Mouse (Mus musculus) heart, adult 2 months (tissue): ENCODE measurements around the gene Myadm. TPM values are rescaled to one million over a fixed set of nuclear protein-coding genes. Genes with fewer than 3 reads are reported as not detected.

Source experiments
- DNase-seq, 2 experiments: peaks; one replicate each; pipeline ENCODE4 v3.0.0; 2021
- H3K27ac ChIP-seq: fragments of 200-600 bp; 2 replicates; pipeline ENCODE4 v1.8.1; 2022
- H3K27me3 ChIP-seq: fragments of 200-500 bp; 2 replicates; pipeline ENCODE4 v1.6.1; 2012; ENCODE audit warnings: mild to moderate bottlenecking, low read length, inconsistent platforms, mixed read lengths; ENCODE audit not compliant: control insufficient read depth, insufficient read depth
- H3K36me3 ChIP-seq: fragments of 200-500 bp; 2 replicates; pipeline ENCODE4 v1.6.1; 2012; ENCODE audit warnings: low read length, inconsistent platforms; ENCODE audit not compliant: control insufficient read depth, insufficient read depth
- H3K4me1 ChIP-seq: fragments of 200-500 bp; 2 replicates; pipeline ENCODE4 v1.6.1; 2011; ENCODE audit warnings: low read length; ENCODE audit not compliant: control insufficient read depth, insufficient read depth
- H3K4me3 ChIP-seq: fragments of 200-600 bp; 2 replicates; pipeline ENCODE4 v1.8.1; 2022
- H3K79me2 ChIP-seq: fragments of 200-500 bp; replicated peaks from 2 replicates; pipeline ENCODE4 v1.6.1; 2012; ENCODE audit warnings: mild to moderate bottlenecking, inconsistent platforms, low read length, moderate library complexity, mixed read lengths; ENCODE audit not compliant: control insufficient read depth, insufficient read depth
- H3K9ac ChIP-seq: fragments of 200-500 bp; 2 replicates; pipeline ENCODE4 v1.6.1; 2012; ENCODE audit warnings: low read depth, mild to moderate bottlenecking, control low read depth, inconsistent platforms, low read length, mixed read lengths
- CTCF ChIP-seq: fragments of 200-600 bp; IDR thresholded peaks from 2 replicates; pipeline ENCODE4 v1.8.1; 2022; ENCODE audit warnings: antibody characterized with exemption, mild to moderate bottlenecking, moderate library complexity
- EP300 ChIP-seq: fragments of 200-500 bp; IDR thresholded peaks from 2 replicates; pipeline ENCODE4 v1.6.1; 2011; ENCODE audit warnings: low read depth, low read length, control low read depth; ENCODE audit not compliant: insufficient read depth
- POLR2A ChIP-seq: fragments of 200-500 bp; IDR thresholded peaks from 2 replicates; pipeline ENCODE4 v1.6.1; 2011; ENCODE audit warnings: mild to moderate bottlenecking, low read depth, low read length, control low read depth; ENCODE audit not compliant: insufficient read depth
- whole genome bisulfite sequencing: fragments of 180-500 bp; shearing (Covaris S2); methylation state at CpG from one replicate; pipeline ENCODE4 v1.1.7; 2018; 5-methylcytosine and 5-hydroxymethylcytosine counted together
- intact Hi-C: fragments of 180-260 bp; cut with DNase I; formaldehyde crosslinking; loops from one replicate; pipeline ENCODE4 v1.15.1; 2025
- polyA plus RNA-seq: library from polyadenylated mRNA; depleted of rRNA; stranded (reverse); fragments of >200 nt; gene quantifications from 2 replicates; pipeline ENCODE4 v1.2.3, GENCODE M21; 2012
- total RNA-seq, 2 experiments: library from RNA; stranded (reverse); gene quantifications; 2 replicates each; pipeline ENCODE4 v1.2.3; 2021

The Myadm gene
- total and polyA plus RNA-seq, 3 experiments, result 131 to 397 (median 139) TPM

GRCm38 (mm10) chr7:3300891-3301627 lies 12.2 kb downstream of the Myadm start:
- TF ChIP-seq CTCF (no peak), EP300 (no peak), POLR2A (no peak)
- Histone ChIP-seq H3K27ac (no peak overlapping the region; the same call in 1 of the 2 replicates), H3K4me1 (peaks cover 26% of the 10 kb centered on the region), H3K79me2 (peaks cover 6% of the 10 kb centered on the region), H3K36me3 (peaks cover 38% of the 10 kb centered on the region), H3K27me3 (peaks cover 3% of the 10 kb centered on the region; the same call in 1 of the 2 replicates), H3K9ac (no peak overlapping the region), H3K4me3 (no peak overlapping the region)
- intact Hi-C loops, result loop anchor here (2.0 to 5.0 kb wide), 2 partner anchors 28 to 39 kb away; no protein-coding TSS in a partner anchor
- WGBS, result 48% methylated on average over 8 of the region's 8 CpGs
- DNase-seq, result no peak

GRCm38 (mm10) chr7:3301628-3302555 lies 13.0 kb downstream of the Myadm start:
- DNase-seq, result peak; percentile 66 to 70
- Histone ChIP-seq H3K4me3 (peak overlapping the region; percentile 52), H3K4me1 (peaks cover 20% of the 10 kb centered on the region), H3K9ac (peak overlapping the region; percentile 76), H3K36me3 (peaks cover 31% of the 10 kb centered on the region), H3K27me3 (peaks cover 3% of the 10 kb centered on the region; the same call in 1 of the 2 replicates), H3K27ac (peak overlapping the region; percentile 71), H3K79me2 (peaks cover 3% of the 10 kb centered on the region)
- intact Hi-C loops, result loop anchor here (2.0 to 5.0 kb wide), 2 partner anchors 29 to 40 kb away; no protein-coding TSS in a partner anchor
- TF ChIP-seq POLR2A, result peak; percentile 67
- TF ChIP-seq CTCF, result no peak
- WGBS, result 2% methylated on average over 33 of the region's 33 CpGs

- intact Hi-C loops, result loop anchor here (1.0 to 5.0 kb wide), 2 partner anchors 40 to 79 kb away; no protein-coding TSS in a partner anchor
- H3K4me3 ChIP-seq, result peak overlapping the region; percentile 52
- H3K4me1 ChIP-seq, result peaks cover 14% of the 10 kb centered on the region
- H3K27ac ChIP-seq, result peak overlapping the region; percentile 71
- DNase-seq, result peak; percentile 43 to 63
- WGBS, result under 1% methylated on average over 16 of the region's 16 CpGs
- H3K9ac ChIP-seq, result peak overlapping the region; percentile 76
- TF ChIP-seq CTCF, result peak; percentile 86
- TF ChIP-seq EP300, result no peak
- peaks cover 23% of the 10 kb centered on the region for H3K36me3 ChIP-seq
- H3K79me2 ChIP-seq, result no peaks in the 10 kb centered on the region
- peaks cover 3% of the 10 kb centered on the region; the same call in 1 of the 2 replicates for H3K27me3 ChIP-seq
Observed at GRCm38 (mm10) chr7:3302556-3303275, 13.8 kb downstream of the Myadm start.

- H3K27me3 ChIP-seq, result peaks cover 3% of the 10 kb centered on the region; the same call in 1 of the 2 replicates
- intact Hi-C loops, result loop anchor here (1.0 to 5.0 kb wide), 2 partner anchors 41 to 80 kb away; no protein-coding TSS in a partner anchor
Observed at GRCm38 (mm10) chr7:3303276-3303781, 14.4 kb downstream of the Myadm start.

GRCm38 (mm10) chr7:3303789-3304188 lies 14.9 kb downstream of the Myadm start:
- Histone ChIP-seq H3K4me1 (peaks cover 12% of the 10 kb centered on the region), H3K9ac (peak overlapping the region; percentile 59), H3K4me3 (peak overlapping the region; percentile 52; the same call in 1 of the 2 replicates), H3K27me3 (peaks cover 3% of the 10 kb centered on the region; the same call in 1 of the 2 replicates), H3K79me2 (no peaks in the 10 kb centered on the region), H3K36me3 (peaks cover 14% of the 10 kb centered on the region), H3K27ac (no peak overlapping the region)
- WGBS, result 27% methylated on average over 12 of the region's 12 CpGs
- intact Hi-C loops, result loop anchor here (1.0 to 5.0 kb wide), 2 partner anchors 41 to 80 kb away; no protein-coding TSS in a partner anchor
- DNase-seq, result no peak
- no peak for TF ChIP-seq CTCF
- TF ChIP-seq POLR2A, result no peak
- no peak for TF ChIP-seq EP300

More at GRCm38 (mm10) chr7:3303276-3303781, 14.4 kb downstream of the Myadm start:
- WGBS, result 2% methylated on average over 26 of the region's 29 CpGs
- no peak overlapping the region for H3K27ac ChIP-seq
- H3K9ac ChIP-seq, result peak overlapping the region; percentile 59
- DNase-seq, result peak; percentile 40 to 56
- peak overlapping the region; percentile 52 for H3K4me3 ChIP-seq
- H3K36me3 ChIP-seq, result peaks cover 18% of the 10 kb centered on the region
- H3K4me1 ChIP-seq, result peaks cover 14% of the 10 kb centered on the region
- TF ChIP-seq CTCF (no peak), POLR2A (no peak), EP300 (no peak)
- H3K79me2 ChIP-seq, result no peaks in the 10 kb centered on the region
